Mouse (Mus musculus) heart, postnatal 10 days (tissue): ENCODE results near the gene Catsper4. TPM values are rescaled to one million over a fixed set of nuclear protein-coding genes. Genes with fewer than 3 reads are reported as not detected.
"Not testable (repeated sequence)": the region's sequence is repeated elsewhere in the genome, so short reads cannot be mapped to it uniquely, and the experiment has no call there.

Experiments
- DNase-seq, 2 experiments: peaks; one replicate each; pipeline ENCODE4 v3.0.0; 2021
- intact Hi-C: fragments of 180-260 bp; cut with DNase I; formaldehyde crosslinking; loops from one replicate; pipeline ENCODE4 v1.15.1; 2025
- total RNA-seq, 2 experiments: library from RNA; stranded (reverse); gene quantifications; 2 replicates each; pipeline ENCODE4 v1.2.3; 2021

Catsper4 gene
- total RNA-seq: not detected

- no peak for DNase-seq
- intact Hi-C loops: no loop called here
Measured at GRCm38 (mm10) chr4:134227194-134227593, at the start of gene Catsper4. TSS of gene Catsper4 (minus strand) at chr4:134227383.

- intact Hi-C loops: loop anchor here (5.0 kb wide), 1 partner anchor 84 kb away; no protein-coding TSS in a partner anchor
- DNase-seq: peak in 1 of 2 experiments; percentile 29
Measured at GRCm38 (mm10) chr4:134273417-134274345, 46.5 kb upstream of the Catsper4 start.

- intact Hi-C loops: loop anchor here (5.0 kb wide), 1 partner anchor 84 kb away; no protein-coding TSS in a partner anchor
- DNase-seq: no peak
Measured at GRCm38 (mm10) chr4:134272731-134273416, 45.7 kb upstream of the Catsper4 start.

- intact Hi-C loops: loop anchor here (5.0 kb wide), 1 partner anchor 85 kb away; no protein-coding TSS in a partner anchor
- DNase-seq: no peak
Measured at GRCm38 (mm10) chr4:134271979-134272378, 44.8 kb upstream of the Catsper4 start.

- DNase-seq: not testable (repeated sequence)
- intact Hi-C loops: loop anchor here (2.0 to 10.0 kb wide), 4 partner anchors 17 to 195 kb away; partner anchors contain the start of genes Cep85, Pdik1l and Stmn1
Measured at GRCm38 (mm10) chr4:134269622-134270021, 42.4 kb upstream of the Catsper4 start.

GRCm38 (mm10) chr4:134268102-134268655 is 41.0 kb upstream of the Catsper4 start:
- intact Hi-C loops: loop anchor here (1.0 to 10.0 kb wide), 4 partner anchors 19 to 197 kb away; partner anchors contain the start of genes Cep85, Pdik1l and Stmn1
- peak in 1 of 2 experiments; percentile 35 for DNase-seq

- no peak for DNase-seq
- intact Hi-C loops: loop anchor here (5.0 to 10.0 kb wide), 2 partner anchors 79 to 199 kb away; partner anchors contain the start of genes Cep85 and Stmn1
Measured at GRCm38 (mm10) chr4:134265860-134266585, 38.8 kb upstream of the Catsper4 start.

GRCm38 (mm10) chr4:134263191-134263590 is 36.0 kb upstream of the Catsper4 start:
- DNase-seq: peak; percentile 65 to 82
- intact Hi-C loops: loop anchor here (5.0 to 10.0 kb wide), 2 partner anchors 124 to 202 kb away; partner anchors contain the start of gene Stmn1

GRCm38 (mm10) chr4:134258354-134258753 is 31.2 kb upstream of the Catsper4 start:
- DNase-seq: no peak
- intact Hi-C loops: no loop called here

- DNase-seq: no peak
Measured at GRCm38 (mm10) chr4:134257198-134258009, 30.2 kb upstream of the Catsper4 start.

GRCm38 (mm10) chr4:134256407-134257197 is 29.4 kb upstream of the Catsper4 start:
- peak in 1 of 2 experiments; percentile 61 for DNase-seq
- intact Hi-C loops: no loop called here

More at GRCm38 (mm10) chr4:134257198-134258009, 30.2 kb upstream of the Catsper4 start:
- intact Hi-C loops: no loop called here

GRCm38 (mm10) chr4:134255854-134256253 is 28.7 kb upstream of the Catsper4 start:
- no peak for DNase-seq
- intact Hi-C loops: no loop called here

GRCm38 (mm10) chr4:134254835-134255234 is 27.7 kb upstream of the Catsper4 start:
- no peak for DNase-seq
- intact Hi-C loops: no loop called here

- intact Hi-C loops: no loop called here
- DNase-seq: peak in 1 of 2 experiments; percentile 56
Measured at GRCm38 (mm10) chr4:134253722-134254324, 26.6 kb upstream of the Catsper4 start, which contains the start of gene Grrp1. TSS of gene Grrp1 (minus strand) at chr4:134254106.

GRCm38 (mm10) chr4:134252911-134253721 is 25.9 kb upstream of the Catsper4 start:
- intact Hi-C loops: no loop called here
- no peak for DNase-seq

- intact Hi-C loops: no loop called here
- DNase-seq: no peak
Measured at GRCm38 (mm10) chr4:134252131-134252910, 25.1 kb upstream of the Catsper4 start.
